Mouse (Mus musculus): ENCODE results near the gene Cideb. TPM values are rescaled to one million over a fixed set of nuclear protein-coding genes. Genes with fewer than 3 reads are reported as not detected.
A peak's percentile ranks its signal among the peaks of the same experiment; 100 is the strongest.

Gene Cideb
- total and polyA plus RNA-seq, 2 experiments from 2014 or later, result 0.34 to 3.6 TPM

DNA sequence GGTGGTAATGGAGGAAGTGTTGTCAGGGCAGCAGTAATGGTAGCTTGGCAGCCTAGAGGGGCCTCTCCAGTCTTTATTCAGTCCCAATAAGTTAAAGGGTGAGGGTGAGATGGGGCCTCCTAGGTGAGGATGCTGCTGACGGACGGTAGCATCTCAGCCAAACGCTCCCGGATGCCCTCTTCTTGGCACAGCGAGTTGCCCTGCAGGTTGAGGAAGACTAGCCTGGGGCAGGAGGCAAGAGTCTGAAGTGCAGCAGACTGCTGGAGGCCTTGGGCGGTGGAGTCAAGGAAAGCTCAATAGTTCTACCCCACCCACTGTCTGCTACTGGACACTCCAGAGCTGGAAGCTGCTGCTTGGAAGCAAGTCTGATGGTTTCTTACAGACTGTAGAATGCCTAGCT is 42.0 kb downstream of the Cideb start:
- no peak for TF ChIP-seq EP300 (IDR thresholded peaks at IDR 0.05; ENCODE audit: low read depth)
- TF ChIP-seq CTCF (IDR thresholded peaks at IDR 0.05; ENCODE audit: low read depth), result no peak
- Histone ChIP-seq H3K4me2 (ENCODE audit: low read depth, low read length) (no peak overlapping the region), H3K36me3 (replicated peaks; ENCODE audit: control insufficient read depth, insufficient read depth, low read length) (peaks cover 17% of the 10 kb centered on the region), H3K9me3 (replicated peaks; ENCODE audit: control insufficient read depth, low read length) (no peaks in the 10 kb centered on the region), H3K4me1 (ENCODE audit: control insufficient read depth, insufficient read depth) (no peaks in the 10 kb centered on the region; the same call in 1 of the 2 replicates), H3K4me3 (ENCODE audit: low read depth, low read length) (no peak overlapping the region), H3K9ac (replicated peaks; ENCODE audit: low read depth, low read length) (no peak overlapping the region), H3K27me3 (ENCODE audit: control insufficient read depth, insufficient read depth, low read length) (peaks cover 22% of the 10 kb centered on the region), H3K27ac (ENCODE audit: low read depth) (no peak overlapping the region)
- WGBS, result 90% methylated on average over 6 of the region's 6 CpGs
- DNase-seq (ENCODE audit: low spot score) (no peak), ATAC-seq (ENCODE audit: insufficient read depth, low read depth) (no peak; the same call in 1 of the 2 replicates)

- Histone ChIP-seq H3K9ac (replicated peaks; ENCODE audit: low read depth, low read length) (no peak overlapping the region), H3K9me3 (replicated peaks; ENCODE audit: control insufficient read depth, low read length) (no peaks in the 10 kb centered on the region), H3K36me3 (replicated peaks; ENCODE audit: control insufficient read depth, insufficient read depth, low read length) (peaks cover 17% of the 10 kb centered on the region), H3K27me3 (ENCODE audit: control insufficient read depth, insufficient read depth, low read length) (peaks cover 22% of the 10 kb centered on the region), H3K4me2 (ENCODE audit: low read depth, low read length) (no peak overlapping the region), H3K4me1 (ENCODE audit: control insufficient read depth, insufficient read depth) (no peaks in the 10 kb centered on the region), H3K4me3 (ENCODE audit: low read depth, low read length) (no peak overlapping the region), H3K27ac (ENCODE audit: low read depth) (no peak overlapping the region)
- 33% methylated on average over 6 of the region's 6 CpGs for WGBS
- TF ChIP-seq CTCF (IDR thresholded peaks at IDR 0.05; ENCODE audit: low read depth) (no peak), EP300 (IDR thresholded peaks at IDR 0.05; ENCODE audit: low read depth) (no peak)
- DNase-seq (ENCODE audit: low spot score) (peak; percentile 13), ATAC-seq (ENCODE audit: insufficient read depth, low read depth) (no peak)
Observed at GRCm38 (mm10) chr14:55714893-55715292, 43.4 kb downstream of the Cideb start.

DNA sequence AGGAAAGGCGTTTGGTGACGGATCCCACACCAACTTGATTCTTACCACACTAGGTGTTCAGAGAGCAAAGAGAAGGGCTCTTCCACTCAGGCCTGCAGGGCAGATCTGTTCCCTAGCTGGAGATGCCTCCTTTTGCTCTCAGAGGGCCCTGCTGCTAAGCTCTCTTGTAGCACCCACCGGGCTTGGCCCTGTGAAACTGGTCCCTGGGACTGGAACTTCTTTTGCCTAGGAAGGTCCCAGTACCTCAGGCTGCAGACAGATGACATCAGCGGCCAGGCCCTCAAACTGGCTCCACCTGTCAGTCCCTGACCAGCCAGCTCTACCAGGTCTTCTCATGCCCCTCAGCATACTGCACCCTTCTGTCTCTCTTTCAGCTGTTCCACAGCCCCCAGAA is 44.5 kb downstream of the Cideb start, which contains the start of gene Tgm1:
Gene Tgm1 (minus strand): TSS at position 198 of the 394 bp plus-strand sequence.
- DNase-seq (ENCODE audit: low spot score) (no peak), ATAC-seq (ENCODE audit: insufficient read depth, low read depth) (no peak)
- Histone ChIP-seq H3K27me3 (ENCODE audit: control insufficient read depth, insufficient read depth, low read length) (peaks cover 22% of the 10 kb centered on the region), H3K27ac (ENCODE audit: low read depth) (no peak within 1 kb of the TSS), H3K4me2 (ENCODE audit: low read depth, low read length) (peak within 1 kb of the TSS; percentile 46; the same call in 1 of the 2 replicates), H3K36me3 (replicated peaks; ENCODE audit: control insufficient read depth, insufficient read depth, low read length) (peaks cover 17% of the 10 kb centered on the region), H3K9me3 (replicated peaks; ENCODE audit: control insufficient read depth, low read length) (no peaks in the 10 kb centered on the region), H3K4me1 (ENCODE audit: control insufficient read depth, insufficient read depth) (no peaks in the 10 kb centered on the region), H3K9ac (replicated peaks; ENCODE audit: low read depth, low read length) (no peak within 1 kb of the TSS), H3K4me3 (ENCODE audit: low read depth, low read length) (no peak within 1 kb of the TSS)
- 29% methylated on average over 4 of the region's 4 CpGs for WGBS
- TF ChIP-seq EP300 (IDR thresholded peaks at IDR 0.05; ENCODE audit: low read depth) (no peak), CTCF (IDR thresholded peaks at IDR 0.05; ENCODE audit: low read depth) (no peak)

DNA sequence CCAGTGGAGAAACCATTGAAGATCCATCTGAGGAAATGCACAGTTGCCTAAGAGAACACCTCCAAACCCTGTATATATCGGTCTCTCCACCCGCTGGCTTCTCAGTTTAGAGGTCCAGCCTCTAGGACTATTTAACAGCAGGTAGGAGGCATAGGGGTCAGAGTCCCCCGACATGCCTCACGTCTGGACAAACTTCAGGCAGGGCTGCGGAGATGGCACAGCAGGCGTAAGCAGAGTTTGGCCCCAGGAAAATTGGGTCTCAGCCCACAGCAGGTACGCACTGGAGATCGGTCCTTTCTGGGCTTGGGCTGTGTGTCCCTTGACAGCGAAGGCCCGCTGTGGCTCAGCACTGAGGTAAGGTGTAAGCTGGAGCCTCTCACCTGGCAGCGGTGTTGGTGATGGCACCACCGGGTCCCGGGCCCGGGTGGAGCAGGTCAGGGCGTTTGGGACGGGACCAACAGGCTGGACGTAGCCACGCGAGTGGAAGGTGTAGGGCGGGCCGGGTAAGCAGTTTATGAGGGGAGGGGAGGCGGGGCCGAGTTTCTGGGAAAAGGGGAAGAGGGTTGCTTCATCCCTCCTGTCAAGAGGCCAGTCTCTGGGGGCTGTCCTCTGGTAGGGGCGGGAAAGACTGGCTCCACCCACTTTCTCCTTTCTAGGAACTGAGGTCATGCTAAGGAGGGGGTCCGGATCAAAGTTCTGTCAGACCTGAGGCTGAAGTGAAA is 45.1 kb downstream of the Cideb start:
- Histone ChIP-seq H3K9me3 (replicated peaks; ENCODE audit: control insufficient read depth, low read length) (no peaks in the 10 kb centered on the region), H3K4me3 (ENCODE audit: low read depth, low read length) (no peak overlapping the region), H3K27ac (ENCODE audit: low read depth) (no peak overlapping the region), H3K4me1 (ENCODE audit: control insufficient read depth, insufficient read depth) (no peaks in the 10 kb centered on the region), H3K27me3 (ENCODE audit: control insufficient read depth, insufficient read depth, low read length) (peaks cover 22% of the 10 kb centered on the region), H3K4me2 (ENCODE audit: low read depth, low read length) (peak overlapping the region; percentile 46; the same call in 1 of the 2 replicates), H3K9ac (replicated peaks; ENCODE audit: low read depth, low read length) (no peak overlapping the region), H3K36me3 (replicated peaks; ENCODE audit: control insufficient read depth, insufficient read depth, low read length) (peaks cover 17% of the 10 kb centered on the region)
- ATAC-seq (ENCODE audit: insufficient read depth, low read depth), result peak; percentile 43; the same call in 1 of the 2 replicates
- WGBS, result 15% methylated on average over 25 of the region's 25 CpGs
- DNase-seq (ENCODE audit: low spot score), result no peak
- no peak for TF ChIP-seq EP300 (IDR thresholded peaks at IDR 0.05; ENCODE audit: low read depth)
- TF ChIP-seq CTCF (IDR thresholded peaks at IDR 0.05; ENCODE audit: low read depth), result no peak

DNA sequence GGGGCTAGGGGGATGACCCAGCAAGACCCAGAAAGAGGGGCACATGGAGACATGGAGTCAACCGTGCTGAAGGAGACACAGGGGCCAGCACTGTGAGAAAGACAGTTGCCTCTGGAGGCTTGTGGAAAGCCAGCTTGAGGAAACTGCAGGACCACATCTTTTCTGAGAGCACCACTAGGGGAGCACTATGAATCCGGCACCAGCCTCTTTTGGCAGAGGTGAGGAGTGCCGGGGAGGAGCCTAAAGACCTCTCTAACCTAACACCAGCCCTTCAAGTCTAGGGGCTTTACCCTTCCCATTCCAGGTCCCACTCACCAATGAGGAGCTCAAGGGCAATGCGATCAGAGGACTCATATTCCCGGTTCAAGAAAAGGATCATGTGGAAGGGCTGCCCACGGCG is 46.5 kb downstream of the Cideb start:
- TF ChIP-seq CTCF (IDR thresholded peaks at IDR 0.05; ENCODE audit: low read depth) (no peak), EP300 (IDR thresholded peaks at IDR 0.05; ENCODE audit: low read depth) (no peak)
- WGBS, result 70% methylated on average over 7 of the region's 7 CpGs
- ATAC-seq (ENCODE audit: insufficient read depth, low read depth) (no peak), DNase-seq (ENCODE audit: low spot score) (no peak)
- no peak overlapping the region for H3K9ac ChIP-seq (replicated peaks; ENCODE audit: low read depth, low read length)
- H3K27ac ChIP-seq (ENCODE audit: low read depth), result no peak overlapping the region
- no peak overlapping the region for H3K4me3 ChIP-seq (ENCODE audit: low read depth, low read length)
- no peaks in the 10 kb centered on the region for H3K9me3 ChIP-seq (replicated peaks; ENCODE audit: control insufficient read depth, low read length)
- H3K4me1 ChIP-seq (ENCODE audit: control insufficient read depth, insufficient read depth), result no peaks in the 10 kb centered on the region
- peaks cover 22% of the 10 kb centered on the region for H3K27me3 ChIP-seq (ENCODE audit: control insufficient read depth, insufficient read depth, low read length)
- H3K4me2 ChIP-seq (ENCODE audit: low read depth, low read length), result no peak overlapping the region
- peaks cover 8% of the 10 kb centered on the region; the same call in 1 of the 2 replicates for H3K36me3 ChIP-seq (replicated peaks; ENCODE audit: control insufficient read depth, insufficient read depth, low read length)

All from heart, postnatal 0 days (tissue).